Mouse (Mus musculus): Measurements from ENCODE around the gene Kcnh2.

Kcnh2 gene

GRCm38 (mm10) chr5:24378700-24379099, 27.3 kb upstream of the Kcnh2 start:
- no peak for DNase-seq (ENCODE audit: low spot score)

- no peak for DNase-seq (ENCODE audit: low spot score)
Observed at GRCm38 (mm10) chr5:24374666-24375328, 23.4 kb upstream of the Kcnh2 start.

GRCm38 (mm10) chr5:24374216-24374615, 22.8 kb upstream of the Kcnh2 start:
- DNase-seq (ENCODE audit: low spot score), result peak; percentile 42

GRCm38 (mm10) chr5:24373807-24374206, 22.4 kb upstream of the Kcnh2 start:
- DNase-seq (ENCODE audit: low spot score), result no peak

GRCm38 (mm10) chr5:24369767-24370166, 18.4 kb upstream of the Kcnh2 start:
- no peak for DNase-seq (ENCODE audit: low spot score)

GRCm38 (mm10) chr5:24366426-24366825, 15.0 kb upstream of the Kcnh2 start:
- DNase-seq (ENCODE audit: low spot score), result no peak

- no peak for DNase-seq (ENCODE audit: low spot score)
Observed at GRCm38 (mm10) chr5:24365528-24365927, 14.1 kb upstream of the Kcnh2 start.

GRCm38 (mm10) chr5:24364963-24365362, 13.6 kb upstream of the Kcnh2 start:
- DNase-seq (ENCODE audit: low spot score), result no peak

- no peak for DNase-seq (ENCODE audit: low spot score)
Observed at GRCm38 (mm10) chr5:24364508-24364907, 13.1 kb upstream of the Kcnh2 start, which contains the start of gene Nos3. Gene Nos3 (plus strand): TSS chr5:24364810.

- no peak for DNase-seq (ENCODE audit: low spot score)
Observed at GRCm38 (mm10) chr5:24364061-24364460, 12.7 kb upstream of the Kcnh2 start.

- no peak for DNase-seq (ENCODE audit: low spot score)
Observed at GRCm38 (mm10) chr5:24363467-24363866, 12.1 kb upstream of the Kcnh2 start.

- peak; percentile 89 for DNase-seq (ENCODE audit: low spot score)
Observed at GRCm38 (mm10) chr5:24360792-24361454, 9.5 kb upstream of the Kcnh2 start.

- DNase-seq (ENCODE audit: low spot score), result peak; percentile 68
Observed at GRCm38 (mm10) chr5:24357461-24357860, 6.1 kb upstream of the Kcnh2 start.

GRCm38 (mm10) chr5:24356764-24357163, 5.4 kb upstream of the Kcnh2 start:
- no peak for DNase-seq (ENCODE audit: low spot score)

- DNase-seq (ENCODE audit: low spot score), result no peak
Observed at GRCm38 (mm10) chr5:24353327-24353726, 1.9 kb upstream of the Kcnh2 start.

- DNase-seq (ENCODE audit: low spot score), result peak; percentile 78
Observed at GRCm38 (mm10) chr5:24352251-24352859, 951 bp upstream of the Kcnh2 start.

GRCm38 (mm10) chr5:24351701-24352171, 332 bp upstream of the Kcnh2 start:
- peak; percentile 89 for DNase-seq (ENCODE audit: low spot score)

GRCm38 (mm10) chr5:24350531-24351250, 713 bp downstream of the Kcnh2 start:
- DNase-seq (ENCODE audit: low spot score), result no peak

- no peak for DNase-seq (ENCODE audit: low spot score)
Observed at GRCm38 (mm10) chr5:24350073-24350472, 1.3 kb downstream of the Kcnh2 start.

- peak; percentile 82 for DNase-seq (ENCODE audit: low spot score)
Observed at GRCm38 (mm10) chr5:24348546-24348945, 2.9 kb downstream of the Kcnh2 start.

GRCm38 (mm10) chr5:24348128-24348527, 3.3 kb downstream of the Kcnh2 start:
- peak; percentile 85 for DNase-seq (ENCODE audit: low spot score)

- DNase-seq (ENCODE audit: low spot score), result no peak
Observed at GRCm38 (mm10) chr5:24347186-24347875, 4.1 kb downstream of the Kcnh2 start.
